Mouse (Mus musculus): ENCODE data around the gene Olfr1347. TPM values are rescaled to one million over a fixed set of nuclear protein-coding genes. Genes with fewer than 3 reads are reported as not detected.
"Not testable (repeated sequence)": the region's sequence is repeated elsewhere in the genome, so short reads cannot be mapped to it uniquely, and the experiment has no call there.

Olfr1347 gene
- polyA plus RNA-seq (2014; fragmentation: Nextera tagmentation; extraction: Ambion mirVana) = not detected in 2 replicates

- Histone ChIP-seq H3K4me3 (ENCODE audit: control insufficient read depth in 1 of 2, insufficient read depth in 1 of 2, low read depth in 1 of 2, low read length in 2 of 2) (no peak within 1 kb of the TSS), H3K4me1 (ENCODE audit: control insufficient read depth in 2 of 2, insufficient read depth in 2 of 2, low read length in 2 of 2) (no peaks in the 10 kb centered on the region), H3K9ac (ENCODE audit: low read length) (no peak within 1 kb of the TSS), H3K9me3 (ENCODE audit: control insufficient read depth, low read length) (peaks cover 9% of the 10 kb centered on the region; the same call in 1 of the 2 replicates), H3K4me2 (ENCODE audit: low read length) (no peak within 1 kb of the TSS), H3K27me3 (ENCODE audit: control insufficient read depth, insufficient read depth, low read length) (no peaks in the 10 kb centered on the region), H3K27ac (replicated peaks in 1 of 2; ENCODE audit: control insufficient read depth in 1 of 2, insufficient read depth in 1 of 2, low read depth in 2 of 2, low read length in 2 of 2) (no peak within 1 kb of the TSS), H3K36me3 (ENCODE audit: control insufficient read depth, insufficient read depth, low read length) (no peaks in the 10 kb centered on the region)
- no peak for ATAC-seq (ENCODE audit: insufficient number of reproducible peaks, insufficient read depth, low FRiP score, low read depth)
- WGBS = 53% methylated on average over 1 of the region's 1 CpGs
Measured at GRCm38 (mm10) chr7:6499655-6500054, at the start of gene Olfr1347. TSS of gene Olfr1347 (minus strand) at chr7:6499755.

- H3K36me3 ChIP-seq (ENCODE audit: control insufficient read depth, insufficient read depth, low read length) = no peaks in the 10 kb centered on the region
- H3K9ac ChIP-seq (ENCODE audit: low read length) = no peak overlapping the region
- no peaks in the 10 kb centered on the region for H3K4me1 ChIP-seq (ENCODE audit: control insufficient read depth in 2 of 2, insufficient read depth in 2 of 2, low read length in 2 of 2)
- no peak for ATAC-seq (ENCODE audit: insufficient number of reproducible peaks, insufficient read depth, low FRiP score, low read depth)
- H3K4me2 ChIP-seq (ENCODE audit: low read length) = no peak overlapping the region
- WGBS = 65% methylated on average over 5 of the region's 5 CpGs
- no peak overlapping the region for H3K27ac ChIP-seq (replicated peaks in 1 of 2; ENCODE audit: control insufficient read depth in 1 of 2, insufficient read depth in 1 of 2, low read depth in 2 of 2, low read length in 2 of 2)
- no peak overlapping the region for H3K4me3 ChIP-seq (ENCODE audit: control insufficient read depth in 1 of 2, insufficient read depth in 1 of 2, low read depth in 1 of 2, low read length in 2 of 2)
- peaks cover 20% of the 10 kb centered on the region; the same call in 1 of the 2 replicates for H3K9me3 ChIP-seq (ENCODE audit: control insufficient read depth, low read length)
- H3K27me3 ChIP-seq (ENCODE audit: control insufficient read depth, insufficient read depth, low read length) = no peaks in the 10 kb centered on the region
Measured at GRCm38 (mm10) chr7:6526141-6526540, 26.6 kb upstream of the Olfr1347 start.

GRCm38 (mm10) chr7:6525001-6525400 lies 25.4 kb upstream of the Olfr1347 start:
- Histone ChIP-seq H3K4me3 (ENCODE audit: control insufficient read depth in 1 of 2, insufficient read depth in 1 of 2, low read depth in 1 of 2, low read length in 2 of 2) (no peak overlapping the region), H3K27me3 (ENCODE audit: control insufficient read depth, insufficient read depth, low read length) (no peaks in the 10 kb centered on the region), H3K36me3 (ENCODE audit: control insufficient read depth, insufficient read depth, low read length) (no peaks in the 10 kb centered on the region), H3K9me3 (ENCODE audit: control insufficient read depth, low read length) (peaks cover 22% of the 10 kb centered on the region; the same call in 1 of the 2 replicates), H3K4me2 (ENCODE audit: low read length) (no peak overlapping the region), H3K4me1 (ENCODE audit: control insufficient read depth in 2 of 2, insufficient read depth in 2 of 2, low read length in 2 of 2) (no peaks in the 10 kb centered on the region), H3K9ac (ENCODE audit: low read length) (no peak overlapping the region), H3K27ac (replicated peaks in 1 of 2; ENCODE audit: control insufficient read depth in 1 of 2, insufficient read depth in 1 of 2, low read depth in 2 of 2, low read length in 2 of 2) (no peak overlapping the region)
- no peak for ATAC-seq (ENCODE audit: insufficient number of reproducible peaks, insufficient read depth, low FRiP score, low read depth)
- 56% methylated on average over 3 of the region's 3 CpGs for whole genome bisulfite sequencing

GRCm38 (mm10) chr7:6522850-6523249 lies 23.3 kb upstream of the Olfr1347 start, which contains the start of gene Olfr1349:
TSS of gene Olfr1349 (minus strand) at chr7:6522950.
- no peak within 1 kb of the TSS for H3K4me3 ChIP-seq (ENCODE audit: control insufficient read depth in 1 of 2, insufficient read depth in 1 of 2, low read depth in 1 of 2, low read length in 2 of 2)
- H3K4me2 ChIP-seq (ENCODE audit: low read length) = no peak within 1 kb of the TSS
- no peak for ATAC-seq (ENCODE audit: insufficient number of reproducible peaks, insufficient read depth, low FRiP score, low read depth)
- peaks cover 30% of the 10 kb centered on the region; the same call in 1 of the 2 replicates for H3K9me3 ChIP-seq (ENCODE audit: control insufficient read depth, low read length)
- H3K36me3 ChIP-seq (ENCODE audit: control insufficient read depth, insufficient read depth, low read length) = no peaks in the 10 kb centered on the region
- no peaks in the 10 kb centered on the region for H3K4me1 ChIP-seq (ENCODE audit: control insufficient read depth in 2 of 2, insufficient read depth in 2 of 2, low read length in 2 of 2)
- whole genome bisulfite sequencing = 69% methylated on average over 5 of the region's 5 CpGs
- H3K9ac ChIP-seq (ENCODE audit: low read length) = no peak within 1 kb of the TSS
- H3K27ac ChIP-seq (replicated peaks in 1 of 2; ENCODE audit: control insufficient read depth in 1 of 2, insufficient read depth in 1 of 2, low read depth in 2 of 2, low read length in 2 of 2) = no peak within 1 kb of the TSS
- no peaks in the 10 kb centered on the region for H3K27me3 ChIP-seq (ENCODE audit: control insufficient read depth, insufficient read depth, low read length)

- Histone ChIP-seq H3K4me1 (ENCODE audit: control insufficient read depth in 2 of 2, insufficient read depth in 2 of 2, low read length in 2 of 2) (no peaks in the 10 kb centered on the region), H3K4me2 (ENCODE audit: low read length) (no peak overlapping the region), H3K4me3 (ENCODE audit: control insufficient read depth in 1 of 2, insufficient read depth in 1 of 2, low read depth in 1 of 2, low read length in 2 of 2) (no peak overlapping the region), H3K36me3 (ENCODE audit: control insufficient read depth, insufficient read depth, low read length) (no peaks in the 10 kb centered on the region), H3K27ac (replicated peaks in 1 of 2; ENCODE audit: control insufficient read depth in 1 of 2, insufficient read depth in 1 of 2, low read depth in 2 of 2, low read length in 2 of 2) (no peak overlapping the region), H3K27me3 (ENCODE audit: control insufficient read depth, insufficient read depth, low read length) (no peaks in the 10 kb centered on the region), H3K9ac (ENCODE audit: low read length) (no peak overlapping the region), H3K9me3 (ENCODE audit: control insufficient read depth, low read length) (peaks cover 27% of the 10 kb centered on the region; the same call in 1 of the 2 replicates)
- ATAC-seq (ENCODE audit: insufficient number of reproducible peaks, insufficient read depth, low FRiP score, low read depth) = no peak
- WGBS = 24% methylated on average over 1 of the region's 1 CpGs
Measured at GRCm38 (mm10) chr7:6521666-6522065, 22.1 kb upstream of the Olfr1347 start.

GRCm38 (mm10) chr7:6508648-6509047 lies 9.1 kb upstream of the Olfr1347 start, which contains the start of gene Olfr1348:
TSS of gene Olfr1348 (minus strand) at chr7:6508748.
- 67% methylated on average over 1 of the region's 1 CpGs for WGBS

GRCm38 (mm10) chr7:6486841-6487240 lies 12.7 kb downstream of the Olfr1347 start, which contains the start of gene Olfr5:
TSS of gene Olfr5 (minus strand) at chr7:6486941.
- Histone ChIP-seq H3K9ac (ENCODE audit: low read length) (no peak within 1 kb of the TSS), H3K9me3 (ENCODE audit: control insufficient read depth, low read length) (peaks cover 8% of the 10 kb centered on the region; the same call in 1 of the 2 replicates), H3K4me1 (ENCODE audit: control insufficient read depth in 2 of 2, insufficient read depth in 2 of 2, low read length in 2 of 2) (no peaks in the 10 kb centered on the region), H3K4me2 (ENCODE audit: low read length) (no peak within 1 kb of the TSS), H3K27ac (replicated peaks in 1 of 2; ENCODE audit: control insufficient read depth in 1 of 2, insufficient read depth in 1 of 2, low read depth in 2 of 2, low read length in 2 of 2) (no peak within 1 kb of the TSS), H3K4me3 (ENCODE audit: control insufficient read depth in 1 of 2, insufficient read depth in 1 of 2, low read depth in 1 of 2, low read length in 2 of 2) (no peak within 1 kb of the TSS), H3K27me3 (ENCODE audit: control insufficient read depth, insufficient read depth, low read length) (no peaks in the 10 kb centered on the region), H3K36me3 (ENCODE audit: control insufficient read depth, insufficient read depth, low read length) (no peaks in the 10 kb centered on the region)
- WGBS = 24% methylated on average over 2 of the region's 2 CpGs
- ATAC-seq (ENCODE audit: insufficient number of reproducible peaks, insufficient read depth, low FRiP score, low read depth) = no peak

More at GRCm38 (mm10) chr7:6508648-6509047, 9.1 kb upstream of the Olfr1347 start, which contains the start of gene Olfr1348:
- Histone ChIP-seq H3K9me3 (ENCODE audit: control insufficient read depth, low read length) (peaks cover 10% of the 10 kb centered on the region), H3K4me3 (ENCODE audit: control insufficient read depth in 1 of 2, insufficient read depth in 1 of 2, low read depth in 1 of 2, low read length in 2 of 2) (no peak within 1 kb of the TSS), H3K27me3 (ENCODE audit: control insufficient read depth, insufficient read depth, low read length) (no peaks in the 10 kb centered on the region), H3K27ac (replicated peaks in 1 of 2; ENCODE audit: control insufficient read depth in 1 of 2, insufficient read depth in 1 of 2, low read depth in 2 of 2, low read length in 2 of 2) (no peak within 1 kb of the TSS), H3K4me1 (ENCODE audit: control insufficient read depth in 2 of 2, insufficient read depth in 2 of 2, low read length in 2 of 2) (no peaks in the 10 kb centered on the region), H3K9ac (ENCODE audit: low read length) (no peak within 1 kb of the TSS), H3K36me3 (ENCODE audit: control insufficient read depth, insufficient read depth, low read length) (no peaks in the 10 kb centered on the region), H3K4me2 (ENCODE audit: low read length) (no peak within 1 kb of the TSS)
- ATAC-seq (ENCODE audit: insufficient number of reproducible peaks, insufficient read depth, low FRiP score, low read depth) = no peak

GRCm38 (mm10) chr7:6477633-6478032 lies 21.9 kb downstream of the Olfr1347 start:
- not testable (repeated sequence) for ATAC-seq (ENCODE audit: insufficient number of reproducible peaks, insufficient read depth, low FRiP score, low read depth); H3K4me1 ChIP-seq (ENCODE audit: control insufficient read depth in 2 of 2, insufficient read depth in 2 of 2, low read length in 2 of 2); H3K4me3 ChIP-seq (ENCODE audit: control insufficient read depth in 1 of 2, insufficient read depth in 1 of 2, low read depth in 1 of 2, low read length in 2 of 2); H3K9ac ChIP-seq (ENCODE audit: low read length); H3K27ac ChIP-seq (replicated peaks in 1 of 2; ENCODE audit: control insufficient read depth in 1 of 2, insufficient read depth in 1 of 2, low read depth in 2 of 2, low read length in 2 of 2); H3K27me3 ChIP-seq (ENCODE audit: control insufficient read depth, insufficient read depth, low read length); H3K9me3 ChIP-seq (ENCODE audit: control insufficient read depth, low read length); H3K4me2 ChIP-seq (ENCODE audit: low read length); H3K36me3 ChIP-seq (ENCODE audit: control insufficient read depth, insufficient read depth, low read length)
- 63% methylated on average over 2 of the region's 2 CpGs for WGBS
